Mouse (Mus musculus) heart, postnatal 14 days (tissue): Measurements from ENCODE around the gene Slc25a45. TPM values are rescaled to one million over a fixed set of nuclear protein-coding genes. Genes with fewer than 3 reads are reported as not detected.
A peak's percentile ranks its signal among the peaks of the same experiment; 100 is the strongest.

Experiments
- DNase-seq, 2 experiments: peaks; one replicate each; pipeline ENCODE4 v3.0.0; 2021 to 2022
- intact Hi-C: fragments of 180-260 bp; cut with DNase I; formaldehyde crosslinking; loops from one replicate; pipeline ENCODE4 v1.15.1; 2025
- total RNA-seq, 2 experiments: library from RNA; stranded (reverse); gene quantifications; 2 replicates each; pipeline ENCODE4 v1.2.3; 2021

Slc25a45 gene
- total RNA-seq, 2 experiments from 2014 or later = 3.3 to 4.5 TPM

- intact Hi-C loops = no loop called here
- peak in 1 of 2 experiments; percentile 53 for DNase-seq
Observed at GRCm38 (mm10) chr19:5840086-5840889, 37.3 kb upstream of the Slc25a45 start.

- intact Hi-C loops = no loop called here
- no peak for DNase-seq
Observed at GRCm38 (mm10) chr19:5840890-5841388, 36.7 kb upstream of the Slc25a45 start.

DNA sequence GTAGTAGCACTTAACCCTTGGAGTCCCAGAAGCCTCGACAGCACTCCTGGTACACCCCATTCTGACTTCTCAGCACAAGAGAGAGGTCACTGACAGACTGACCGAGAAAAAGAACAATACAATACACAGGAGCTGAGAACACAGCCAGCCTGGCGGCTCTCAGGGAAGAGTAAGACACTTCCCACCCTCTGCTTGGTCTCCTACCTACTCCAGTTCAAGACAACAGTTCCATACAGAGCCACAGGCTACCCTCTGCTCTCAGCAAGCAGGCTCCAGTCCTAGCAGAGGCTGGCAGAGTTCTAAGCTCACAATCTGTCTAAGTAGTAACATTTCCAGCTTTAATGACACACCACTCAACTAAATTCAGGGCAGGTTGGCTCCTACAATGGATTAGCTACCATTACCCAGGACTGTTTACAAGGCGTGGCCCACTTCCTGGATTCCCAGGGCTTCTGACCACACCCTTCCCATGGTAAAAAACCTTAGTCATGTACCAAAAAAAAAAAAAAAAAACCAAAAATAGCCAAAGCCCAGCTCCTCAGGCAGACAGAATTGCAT, 36.1 kb upstream of the Slc25a45 start:
- intact Hi-C loops = no loop called here

GRCm38 (mm10) chr19:5841999-5842784, 35.4 kb upstream of the Slc25a45 start:
- intact Hi-C loops = no loop called here
- no peak for DNase-seq

More for the DNA sequence above, 36.1 kb upstream of the Slc25a45 start:
- DNase-seq = peak in 1 of 2 experiments; percentile 31

GRCm38 (mm10) chr19:5842785-5843730, 34.5 kb upstream of the Slc25a45 start:
- intact Hi-C loops = no loop called here
- peak in 1 of 2 experiments; percentile 51 for DNase-seq

GRCm38 (mm10) chr19:5843781-5844691, 33.6 kb upstream of the Slc25a45 start:
- DNase-seq = peak; percentile 54 to 57
- intact Hi-C loops = loop anchor here (2.0 kb wide), 1 partner anchor 21 kb away; no protein-coding TSS in a partner anchor

DNA sequence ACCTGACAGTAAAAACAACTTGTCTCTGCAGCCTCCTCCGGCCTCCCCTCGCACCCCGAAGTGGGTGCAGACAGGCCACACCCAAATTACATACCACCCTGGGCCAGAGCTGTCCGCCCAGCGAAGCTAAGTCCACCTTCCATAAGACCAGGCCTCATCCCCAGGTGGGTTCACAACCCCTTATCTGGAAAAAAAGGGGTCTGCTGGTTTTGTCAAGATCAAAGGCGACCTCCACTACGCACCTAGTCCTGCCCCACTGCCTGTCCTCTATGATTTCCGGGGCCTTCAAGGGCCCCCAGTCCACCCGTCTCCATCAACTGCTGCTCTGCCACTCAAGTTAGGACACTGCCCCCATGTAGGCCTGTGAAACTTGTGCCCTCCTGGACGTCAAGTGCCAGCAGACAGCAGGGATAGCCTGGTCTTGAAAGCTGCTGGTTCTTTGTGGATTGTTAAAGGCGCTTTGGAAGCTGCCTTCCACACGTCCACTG, 32.7 kb upstream of the Slc25a45 start:
- DNase-seq = no peak
- intact Hi-C loops = loop anchor here (1.0 to 2.0 kb wide), 2 partner anchors 22 to 43 kb away; no protein-coding TSS in a partner anchor

- DNase-seq = peak; percentile 94 to 96
- intact Hi-C loops = loop anchor here (1.0 to 2.0 kb wide), 2 partner anchors 23 to 43 kb away; no protein-coding TSS in a partner anchor
Observed at GRCm38 (mm10) chr19:5845319-5846135, 32.1 kb upstream of the Slc25a45 start.

DNA sequence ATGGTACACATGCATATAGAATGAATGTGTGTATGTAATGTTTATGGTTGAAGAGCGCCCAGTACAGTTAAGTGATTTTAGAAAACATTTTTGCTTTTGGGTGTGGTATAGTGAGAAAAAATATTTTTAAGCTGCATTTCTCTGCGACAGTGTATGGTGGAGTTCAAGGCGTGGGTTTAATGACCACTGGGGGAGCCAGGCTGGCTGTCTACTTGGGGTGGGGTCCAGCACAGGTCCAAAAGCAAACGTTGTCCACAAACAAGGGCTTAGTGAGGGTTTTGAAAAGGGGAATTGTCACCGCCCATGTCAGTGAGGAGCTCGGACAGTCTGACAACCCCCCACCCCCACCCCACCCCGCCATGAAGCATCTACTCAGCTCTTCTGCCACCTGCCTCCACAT, 31.5 kb upstream of the Slc25a45 start:
- DNase-seq = peak; percentile 44 to 49
- intact Hi-C loops = no loop called here

DNA sequence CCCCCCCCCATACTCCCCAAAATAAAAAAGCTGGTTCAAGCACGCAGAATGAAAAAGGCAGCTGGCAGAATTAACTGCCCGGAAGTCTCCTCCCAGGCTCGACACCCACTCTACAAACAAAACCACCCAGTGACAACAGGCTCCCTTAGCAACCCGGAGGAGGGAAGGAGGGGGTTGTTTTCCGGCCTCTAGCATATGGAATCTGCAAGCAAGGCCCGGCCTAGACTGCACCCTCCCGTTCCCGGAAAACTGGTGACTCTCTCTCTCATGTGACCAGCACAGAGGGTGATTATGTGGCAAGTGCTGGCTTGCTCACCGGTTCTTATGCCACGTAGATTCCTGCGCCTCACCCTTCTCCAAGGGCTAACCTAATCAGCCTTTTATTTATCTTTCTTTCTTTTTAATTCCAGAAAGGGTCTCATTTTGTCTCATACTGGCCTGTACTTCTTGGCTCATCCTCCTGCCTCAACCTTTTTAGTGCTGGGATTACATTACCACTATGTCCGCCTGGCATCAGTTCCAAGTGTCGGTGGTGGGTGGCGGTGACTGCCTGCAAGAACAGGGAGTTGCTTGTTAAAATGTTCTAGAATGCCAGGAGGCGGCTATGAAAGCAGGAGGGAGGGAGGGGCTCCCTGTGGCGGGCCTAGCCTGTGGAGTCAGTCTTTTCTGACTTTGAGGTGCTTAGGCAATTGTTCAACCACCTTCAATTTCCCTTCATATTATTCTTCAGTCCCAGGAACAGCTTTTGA, 30.9 kb upstream of the Slc25a45 start:
- peak; percentile 79 to 84 for DNase-seq
- intact Hi-C loops = no loop called here

- intact Hi-C loops = no loop called here
- peak in 1 of 2 experiments; percentile 42 for DNase-seq
Observed at GRCm38 (mm10) chr19:5847306-5847796, 30.3 kb upstream of the Slc25a45 start.

DNA sequence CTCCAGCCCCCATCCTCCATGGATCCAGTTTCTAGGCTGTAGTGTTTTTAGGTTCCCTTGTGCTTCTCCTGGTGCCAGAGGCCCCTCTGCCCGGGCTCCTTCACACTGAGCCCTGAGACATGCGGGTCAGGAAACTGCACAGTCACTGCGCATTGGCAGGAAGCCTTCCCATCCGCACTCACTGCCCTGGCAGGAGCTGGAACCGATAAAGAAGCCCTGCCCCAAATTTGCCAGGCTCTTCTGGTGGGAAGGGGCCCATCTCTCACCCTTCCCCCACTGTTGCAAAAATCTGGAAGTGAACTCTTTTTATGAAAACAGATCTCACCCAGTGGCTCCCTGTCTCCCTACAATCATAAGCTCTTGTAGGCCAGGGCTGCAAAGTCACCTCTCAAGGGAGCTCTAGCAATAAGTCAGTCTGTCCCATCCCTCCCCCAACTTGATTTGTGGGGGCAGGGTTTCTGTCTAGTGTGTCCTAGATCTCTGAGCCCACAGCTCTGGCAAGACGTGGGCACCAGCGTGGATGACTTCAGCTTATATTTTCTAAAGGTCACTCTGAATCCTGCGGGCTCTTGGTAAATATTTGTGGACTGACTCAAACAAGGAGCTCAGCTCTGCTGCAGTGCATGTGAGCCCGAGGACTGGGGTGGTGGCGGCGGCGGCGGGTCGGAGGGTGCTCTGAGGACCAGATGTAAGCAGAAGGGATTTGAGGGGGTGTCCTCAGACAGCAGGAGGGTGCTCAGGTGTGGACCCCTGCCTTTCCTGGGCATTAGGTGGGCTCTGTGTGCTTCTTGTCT, 29.4 kb upstream of the Slc25a45 start:
- intact Hi-C loops = no loop called here
- peak; percentile 71 to 76 for DNase-seq

DNA sequence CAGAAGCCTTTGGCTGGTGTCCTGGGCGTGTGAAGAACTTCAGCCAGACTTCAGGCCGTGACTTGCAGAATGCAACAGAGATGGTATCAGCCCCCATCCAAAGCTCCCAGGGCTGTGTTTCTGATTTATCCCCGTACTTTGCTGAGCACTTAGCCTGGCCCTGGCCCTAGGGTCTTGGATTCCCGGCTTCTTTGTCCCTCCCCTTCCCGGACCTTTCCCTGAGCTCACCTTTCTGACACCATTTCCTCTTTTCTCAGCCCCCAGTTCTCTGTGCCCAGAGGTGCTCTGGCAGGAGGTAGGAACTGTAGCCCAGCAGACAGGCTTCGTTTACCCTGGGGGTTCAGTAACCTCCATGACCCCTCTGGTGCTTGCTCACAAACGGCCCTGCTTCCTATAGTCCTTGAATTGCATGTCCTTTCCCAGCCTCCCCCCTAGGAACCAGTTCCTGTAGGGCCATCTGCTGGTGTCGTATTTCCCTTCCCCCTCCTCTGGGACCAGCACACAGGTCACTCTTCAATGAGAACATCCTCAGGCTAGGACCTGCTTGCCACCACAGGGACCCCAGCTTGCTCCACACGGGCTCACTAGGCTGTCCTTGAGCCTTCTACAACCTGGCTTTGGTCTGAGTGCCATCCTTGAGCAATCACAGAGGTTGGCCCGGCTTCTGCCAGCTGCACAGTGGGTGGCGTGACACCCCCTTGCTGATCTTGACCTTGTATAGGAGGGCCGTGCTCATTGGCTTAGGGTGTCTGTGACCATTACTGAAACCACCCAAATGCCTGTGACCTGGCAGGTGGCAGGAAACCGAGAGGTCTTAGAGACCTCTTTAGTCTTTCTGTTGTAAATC, 28.6 kb upstream of the Slc25a45 start:
- intact Hi-C loops = no loop called here
- peak in 1 of 2 experiments; percentile 54 for DNase-seq

- peak; percentile 95 to 98 for DNase-seq
- intact Hi-C loops = loop anchor here (1.0 to 2.0 kb wide), 2 partner anchors 29 to 57 kb away; no protein-coding TSS in a partner anchor
Observed at GRCm38 (mm10) chr19:5849843-5850527, 27.6 kb upstream of the Slc25a45 start.
